Mouse (Mus musculus) effector memory CD4-positive, alpha-beta T cell, adult 7 months (primary cell): Measurements from ENCODE around the gene Egfr. TPM values are rescaled to one million over a fixed set of nuclear protein-coding genes. Genes with fewer than 3 reads are reported as not detected.

Experiments used
- polyA plus RNA-seq: library from polyadenylated mRNA; unstranded; fragments of 100-300 nt; shearing (Covaris generic); gene quantifications from one replicate; pipeline ENCODE4 v1.2.1, GENCODE M21; 2017

Gene Egfr
- 0.07 TPM for polyA plus RNA-seq

DNA sequence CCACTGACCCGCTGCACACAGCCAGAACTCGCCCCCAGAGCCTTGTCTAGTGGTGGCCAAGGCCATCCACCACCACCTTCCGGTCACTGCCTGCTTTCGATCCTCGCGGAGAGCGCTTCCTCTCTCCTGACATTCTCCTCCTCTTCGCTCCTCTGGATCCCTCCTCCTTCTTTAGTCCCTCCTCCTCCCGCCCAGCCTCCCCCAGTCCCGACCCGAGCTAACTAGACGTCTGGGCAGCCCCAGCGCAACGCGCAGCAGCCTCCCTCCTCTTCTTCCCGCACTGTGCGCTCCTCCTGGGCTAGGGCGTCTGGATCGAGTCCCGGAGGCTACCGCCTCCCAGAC, at the start of gene Egfr:
Gene Egfr (plus strand): TSS at position 197 of the 342 bp plus-strand sequence.

DNA sequence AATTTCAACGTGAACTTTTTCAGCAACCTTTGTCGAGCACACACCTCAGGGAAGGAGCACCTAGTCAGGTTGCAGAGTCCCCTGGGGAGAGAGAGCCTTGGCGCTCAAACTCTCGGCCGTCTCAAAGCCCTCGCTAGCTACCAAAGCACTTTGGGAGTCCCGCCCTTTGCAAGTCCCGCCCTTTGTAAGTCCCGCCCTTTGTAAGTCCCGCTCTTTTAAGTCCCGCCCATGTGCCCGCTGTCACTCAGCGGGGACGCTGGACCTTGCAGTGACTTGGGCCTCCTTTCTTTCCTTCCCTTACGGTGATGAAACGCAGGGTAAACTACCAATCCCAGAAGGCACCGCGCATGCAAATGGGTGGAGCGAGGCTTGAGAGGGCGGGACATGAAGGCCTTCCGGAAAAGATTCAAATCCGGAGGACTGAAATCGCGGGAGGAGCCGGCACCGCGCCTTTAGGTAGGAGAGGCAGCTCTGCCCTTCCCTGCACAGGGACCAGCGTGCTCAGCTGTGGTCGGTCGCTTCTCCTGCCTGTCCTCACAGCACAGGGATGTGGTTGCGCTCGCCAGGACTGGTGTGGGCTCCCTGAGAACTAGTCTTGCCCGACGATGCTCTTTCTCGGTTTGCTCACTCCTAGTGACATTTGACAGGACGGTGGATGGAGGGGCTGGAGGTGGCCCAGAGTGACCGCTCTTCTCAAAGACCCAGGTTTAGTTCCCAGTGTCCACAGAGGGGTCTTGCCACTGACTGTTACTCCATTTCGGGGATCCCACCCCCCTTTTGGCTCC, 199.2 kb downstream of the Egfr start, which contains the start of gene Fbxo48:
Gene Fbxo48 (plus strand): TSS at position 400 of the 785 bp plus-strand sequence.

Other genes starting within 250 kb of the Egfr start
- gene Sec61g, start 243.7 kb upstream of the Egfr start, polyA plus RNA-seq, result 11.5 TPM
- gene Fbxo48, start 199.2 kb downstream of the Egfr start, polyA plus RNA-seq, result 0.23 TPM